ENCODE assay signal across 20 mouse cellular contexts in the genomic region with DNA sequence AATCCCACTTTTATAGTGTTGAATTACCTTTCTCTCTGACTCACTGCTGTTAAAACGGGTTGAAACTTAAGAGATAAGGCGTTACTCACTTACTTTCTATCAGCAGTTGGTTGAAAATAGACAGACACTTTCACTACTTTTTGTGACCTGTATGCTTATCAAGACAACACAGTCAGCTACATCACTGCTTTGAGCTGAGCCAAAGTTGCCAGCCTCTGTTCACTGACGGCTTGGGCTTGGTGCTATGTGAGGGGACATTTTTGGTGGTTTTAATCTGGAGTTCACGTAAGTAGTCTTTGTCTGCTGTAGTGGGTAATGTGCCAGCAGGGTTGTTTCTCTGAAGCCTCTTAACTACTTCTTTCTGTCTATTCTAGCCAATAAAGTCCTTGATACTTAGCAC. TPM values are rescaled to one million over a fixed set of nuclear protein-coding genes. Genes with fewer than 3 reads are reported as not detected.
A peak's percentile ranks its signal among the peaks of the same experiment; 100 is the strongest.
DNase-seq lines count a peak whose midpoint lies in the region; ATAC-seq and TF ChIP-seq lines count a peak whose summit lies in the region.
"Had no signal": no experiment of that assay in that cellular context is flagged by ENCODE, and none has a peak within 500 bp of the region (broad histone marks: within the 10 kb centered on the region; RNA-seq: fewer than 3 reads in every experiment).

No protein-coding gene starts in this region.

- peaks cover 16% of the 10 kb centered on the region for H3K36me3 ChIP-seq in forebrain, embryonic 14.5 days (ENCODE audit: control insufficient read depth, insufficient read depth, low read length)
- H3K36me3 ChIP-seq in forebrain, embryonic 10.5 days (replicated peaks) = peaks cover 94% of the 10 kb centered on the region
- peaks cover 5% of the 10 kb centered on the region; the same call in 1 of the 2 replicates for H3K36me3 ChIP-seq in forebrain, embryonic 15.5 days
- peaks cover 35% of the 10 kb centered on the region for H3K36me3 ChIP-seq in heart, postnatal 0 days (replicated peaks; ENCODE audit: control insufficient read depth, insufficient read depth, low read length)

- no peak overlapping the region for H3K27ac ChIP-seq in forebrain, embryonic 14.5 days (ENCODE audit: low read depth, low read length)
- no peak overlapping the region for H3K27ac ChIP-seq in forebrain, embryonic 10.5 days
- peak overlapping the region; percentile 14; the same call in 1 of the 2 replicates for H3K27ac ChIP-seq in forebrain, embryonic 15.5 days (replicated peaks)
- H3K27ac ChIP-seq in heart, postnatal 0 days (ENCODE audit: low read depth) = peak overlapping the region; percentile 49
- H3K27ac ChIP-seq: heart, adult 2 months; hindbrain, postnatal 0 days; left cerebral cortex, adult 2 months; limb, embryonic 15.5 days; midbrain, embryonic 15.5 days; neural tube, embryonic 12.5 days had no signal

- peaks cover 4% of the 10 kb centered on the region; the same call in 1 of the 2 replicates for H3K4me1 ChIP-seq in forebrain, embryonic 14.5 days (ENCODE audit: control insufficient read depth, insufficient read depth, low read length)
- H3K4me1 ChIP-seq in forebrain, embryonic 10.5 days = peaks cover 27% of the 10 kb centered on the region
- H3K4me1 ChIP-seq in forebrain, embryonic 15.5 days = peaks cover 10% of the 10 kb centered on the region
- H3K4me1 ChIP-seq in heart, postnatal 0 days (ENCODE audit: control insufficient read depth, insufficient read depth) = no peaks in the 10 kb centered on the region; the same call in 1 of the 2 replicates
- H3K4me1 ChIP-seq: limb, embryonic 15.5 days; midbrain, embryonic 15.5 days; neural tube, embryonic 12.5 days had no signal

- WGBS in forebrain, embryonic 14.5 days = 51% methylated on average over 4 of the region's 4 CpGs
- WGBS in forebrain, embryonic 10.5 days = 83% methylated on average over 4 of the region's 4 CpGs
- WGBS in forebrain, embryonic 15.5 days = 43% methylated on average over 4 of the region's 4 CpGs
- 28% methylated on average over 4 of the region's 4 CpGs for WGBS in heart, postnatal 0 days

- DNase-seq in forebrain, embryonic 14.5 days (ENCODE audit: low spot score) = peak; percentile 61
- no peak for DNase-seq in forebrain, embryonic 10.5 days (ENCODE audit: extremely low spot score, low spot score)
- DNase-seq in heart, postnatal 0 days (ENCODE audit: low spot score) = peak; percentile 77
- no peak for DNase-seq in right cerebral cortex, postnatal 14 days
- DNase-seq in left cerebral cortex, adult 9 months (ENCODE audit: low spot score in 2 of 2) = no peak
- no peak for DNase-seq in layer of hippocampus, adult 9-10 months (ENCODE audit: low spot score)
- DNase-seq: cerebellum, adult 9-10 months; kidney, adult 2 months; kidney, postnatal 4 days; lung, postnatal 4 days; spleen, adult 18-20 months; thymus, postnatal 14 days had no signal

- H3K9ac ChIP-seq in forebrain, embryonic 14.5 days (ENCODE audit: low read length) = no peak overlapping the region
- no peak overlapping the region for H3K9ac ChIP-seq in forebrain, embryonic 15.5 days (replicated peaks)
- no peak overlapping the region for H3K9ac ChIP-seq in heart, postnatal 0 days (replicated peaks; ENCODE audit: low read depth, low read length)
- H3K9ac ChIP-seq: limb, embryonic 15.5 days; midbrain, embryonic 15.5 days; neural tube, embryonic 12.5 days had no signal

- ATAC-seq in forebrain, embryonic 14.5 days = no peak; the same call in 1 of the 2 replicates
- ATAC-seq in forebrain, embryonic 15.5 days (replicated peaks) = no peak
- peak; percentile 92 for ATAC-seq in heart, postnatal 0 days (ENCODE audit: insufficient read depth, low read depth)
- peak; percentile 99 for ATAC-seq in megakaryocyte-erythroid progenitor cell, adult 5-6 weeks (replicated peaks; ENCODE audit: low FRiP score, low TSS enrichment, poor library complexity, severe bottlenecking)
- ATAC-seq: hindbrain, postnatal 0 days; midbrain, embryonic 15.5 days had no signal

- no peak overlapping the region for H3K4me2 ChIP-seq in forebrain, embryonic 14.5 days (ENCODE audit: low read length)
- no peak overlapping the region for H3K4me2 ChIP-seq in forebrain, embryonic 15.5 days (replicated peaks)
- H3K4me2 ChIP-seq in heart, postnatal 0 days (ENCODE audit: low read depth, low read length) = no peak overlapping the region
- H3K4me2 ChIP-seq: limb, embryonic 15.5 days; midbrain, embryonic 15.5 days; neural tube, embryonic 12.5 days had no signal

- TF ChIP-seq CTCF in heart, postnatal 0 days (IDR thresholded peaks at IDR 0.05; ENCODE audit: low read depth) = no peak

- TF ChIP-seq EP300 in heart, postnatal 0 days (IDR thresholded peaks at IDR 0.05; ENCODE audit: low read depth) = no peak

- H3K4me3 ChIP-seq in forebrain, embryonic 14.5 days (ENCODE audit: low read depth, low read length) = no peak overlapping the region
- H3K4me3 ChIP-seq in forebrain, embryonic 10.5 days = no peak overlapping the region
- H3K4me3 ChIP-seq in forebrain, embryonic 15.5 days = no peak overlapping the region
- no peak overlapping the region for H3K4me3 ChIP-seq in heart, postnatal 0 days (ENCODE audit: low read depth, low read length)
- H3K4me3 ChIP-seq: heart, adult 2 months; left cerebral cortex, adult 2 months; limb, embryonic 15.5 days; midbrain, embryonic 15.5 days; neural tube, embryonic 12.5 days had no signal

- no peaks in the 10 kb centered on the region for H3K9me3 ChIP-seq in forebrain, embryonic 14.5 days (replicated peaks; ENCODE audit: control insufficient read depth, low read length)
- H3K9me3 ChIP-seq in forebrain, embryonic 10.5 days = no peaks in the 10 kb centered on the region
- no peaks in the 10 kb centered on the region for H3K9me3 ChIP-seq in forebrain, embryonic 15.5 days
- no peaks in the 10 kb centered on the region for H3K9me3 ChIP-seq in heart, postnatal 0 days (replicated peaks; ENCODE audit: control insufficient read depth, low read length)
- H3K9me3 ChIP-seq: limb, embryonic 15.5 days; midbrain, embryonic 15.5 days; neural tube, embryonic 12.5 days had no signal

- no peaks in the 10 kb centered on the region for H3K27me3 ChIP-seq in forebrain, embryonic 14.5 days (replicated peaks; ENCODE audit: control insufficient read depth, insufficient read depth, low read length)
- H3K27me3 ChIP-seq in forebrain, embryonic 10.5 days (ENCODE audit: poor library complexity, severe bottlenecking) = peaks cover 32% of the 10 kb centered on the region
- H3K27me3 ChIP-seq in forebrain, embryonic 15.5 days = no peaks in the 10 kb centered on the region
- H3K27me3 ChIP-seq in heart, postnatal 0 days (ENCODE audit: control insufficient read depth, insufficient read depth, low read length) = no peaks in the 10 kb centered on the region
- H3K27me3 ChIP-seq: limb, embryonic 15.5 days; midbrain, embryonic 15.5 days; neural tube, embryonic 12.5 days had no signal

RNA-seq across cellular contexts. Expression of gene Metap1d, which starts 28.5 kb away (rescaled TPM):
- 39.9 and 43.3 TPM in 2 replicates for polyA plus RNA-seq in forebrain, embryonic 14.5 days (2014; fragmentation: Nextera tagmentation; extraction: Ambion mirVana)
- polyA plus RNA-seq in forebrain, embryonic 10.5 days (2016; fragmentation: Nextera tagmentation; extraction: Ambion mirVana) = 26.7 and 27.9 TPM in 2 replicates
- polyA plus RNA-seq in forebrain, embryonic 15.5 days (2015; fragmentation: Nextera tagmentation; extraction: Ambion mirVana) = 37.9 and 40.6 TPM in 2 replicates
- total RNA-seq in heart, postnatal 0 days (2014; rRNA removed; ENCODE audit: low replicate concordance) = 7.7 and 22.6 TPM in 2 replicates
- polyA plus RNA-seq in heart, postnatal 0 days (2015; fragmentation: Nextera tagmentation; extraction: Ambion mirVana) = 40.6 and 42.4 TPM in 2 replicates
- 62.5 and 96.1 TPM in 2 replicates for total RNA-seq in megakaryocyte-erythroid progenitor cell, adult 5-6 weeks (2014; fragmentation: Nextera tagmentation)
- 18.1 and 47.5 TPM in 2 replicates for total RNA-seq in megakaryocyte-erythroid progenitor cell, adult 5-6 weeks (2017)

RNA-seq across cellular contexts. Expression of gene Hat1, which starts 35.8 kb away (rescaled TPM):
- 89.0 and 96.6 TPM in 2 replicates for polyA plus RNA-seq in forebrain, embryonic 14.5 days (2014; fragmentation: Nextera tagmentation; extraction: Ambion mirVana)
- polyA plus RNA-seq in forebrain, embryonic 10.5 days (2016; fragmentation: Nextera tagmentation; extraction: Ambion mirVana) = 256 and 260 TPM in 2 replicates
- 86.8 and 90.1 TPM in 2 replicates for polyA plus RNA-seq in forebrain, embryonic 15.5 days (2015; fragmentation: Nextera tagmentation; extraction: Ambion mirVana)
- total RNA-seq in heart, postnatal 0 days (2014; rRNA removed; ENCODE audit: low replicate concordance) = 27.2 and 33.0 TPM in 2 replicates
- 66.5 and 69.9 TPM in 2 replicates for polyA plus RNA-seq in heart, postnatal 0 days (2015; fragmentation: Nextera tagmentation; extraction: Ambion mirVana)
- 129 and 155 TPM in 2 replicates for total RNA-seq in megakaryocyte-erythroid progenitor cell, adult 5-6 weeks (2014; fragmentation: Nextera tagmentation)
- total RNA-seq in megakaryocyte-erythroid progenitor cell, adult 5-6 weeks (2017) = 232 and 241 TPM in 2 replicates

RNA-seq across cellular contexts. Expression of gene Slc25a12, which starts 57.0 kb away (rescaled TPM):
- 67.2 and 80.6 TPM in 2 replicates for polyA plus RNA-seq in forebrain, embryonic 14.5 days (2014; fragmentation: Nextera tagmentation; extraction: Ambion mirVana)
- 36.0 TPM in 2 replicates for polyA plus RNA-seq in forebrain, embryonic 10.5 days (2016; fragmentation: Nextera tagmentation; extraction: Ambion mirVana)
- polyA plus RNA-seq in forebrain, embryonic 15.5 days (2015; fragmentation: Nextera tagmentation; extraction: Ambion mirVana) = 74.6 and 82.0 TPM in 2 replicates
- total RNA-seq in heart, postnatal 0 days (2014; rRNA removed; ENCODE audit: low replicate concordance) = 155 and 270 TPM in 2 replicates
- 135 and 159 TPM in 2 replicates for polyA plus RNA-seq in heart, postnatal 0 days (2015; fragmentation: Nextera tagmentation; extraction: Ambion mirVana)
- total RNA-seq in megakaryocyte-erythroid progenitor cell, adult 5-6 weeks (2014; fragmentation: Nextera tagmentation) = 26.8 and 42.7 TPM in 2 replicates
- 21.2 and 42.3 TPM in 2 replicates for total RNA-seq in megakaryocyte-erythroid progenitor cell, adult 5-6 weeks (2017)

Comparison
In these comparisons a context has a peak if more than half of its experiments do, and no peak if none do; other contexts are left out.
1. DNase-seq: peak in forebrain, embryonic 14.5 days (single experiment) and heart, postnatal 0 days (single experiment); none in forebrain, embryonic 10.5 days (single experiment), right cerebral cortex, postnatal 14 days (single experiment), left cerebral cortex, adult 9 months (0 of 2) and layer of hippocampus, adult 9-10 months (single experiment).
2. H3K27ac ChIP-seq: peak in forebrain, embryonic 15.5 days (single experiment) and heart, postnatal 0 days (single experiment); none in forebrain, embryonic 14.5 days (single experiment) and forebrain, embryonic 10.5 days (single experiment).
3. ATAC-seq: peak in heart, postnatal 0 days (single experiment) and megakaryocyte-erythroid progenitor cell, adult 5-6 weeks (single experiment); none in forebrain, embryonic 14.5 days (single experiment) and forebrain, embryonic 15.5 days (single experiment).